Mouse (Mus musculus): ENCODE measurements around the gene Slc23a2.

The Slc23a2 gene

GRCm38 (mm10) chr2:132102505-132103130 lies 42.3 kb downstream of the Slc23a2 start:
- peak in 1 of 2 experiments; percentile 22 for DNase-seq (ENCODE audit: low read depth in 2 of 2, low spot score in 2 of 2)

- DNase-seq (ENCODE audit: low read depth in 2 of 2, low spot score in 2 of 2) = no peak
Measured at GRCm38 (mm10) chr2:132098942-132099672, 45.8 kb downstream of the Slc23a2 start.

- no peak for DNase-seq (ENCODE audit: low read depth in 2 of 2, low spot score in 2 of 2)
Measured at GRCm38 (mm10) chr2:132098365-132098764, 46.5 kb downstream of the Slc23a2 start.

GRCm38 (mm10) chr2:132096582-132096981 lies 48.3 kb downstream of the Slc23a2 start:
- DNase-seq (ENCODE audit: low read depth in 2 of 2, low spot score in 2 of 2) = no peak

- no peak for DNase-seq (ENCODE audit: low read depth in 2 of 2, low spot score in 2 of 2)
Measured at GRCm38 (mm10) chr2:132095821-132096220, 49.1 kb downstream of the Slc23a2 start.

- DNase-seq (ENCODE audit: low read depth in 2 of 2, low spot score in 2 of 2) = no peak
Measured at GRCm38 (mm10) chr2:132094441-132095230, 50.3 kb downstream of the Slc23a2 start.

GRCm38 (mm10) chr2:132093739-132094138 lies 51.2 kb downstream of the Slc23a2 start:
- no peak for DNase-seq (ENCODE audit: low read depth in 2 of 2, low spot score in 2 of 2)

- DNase-seq (ENCODE audit: low read depth in 2 of 2, low spot score in 2 of 2) = no peak
Measured at GRCm38 (mm10) chr2:132093298-132093697, 51.6 kb downstream of the Slc23a2 start.

GRCm38 (mm10) chr2:132092722-132093121 lies 52.2 kb downstream of the Slc23a2 start:
- no peak for DNase-seq (ENCODE audit: low read depth in 2 of 2, low spot score in 2 of 2)

GRCm38 (mm10) chr2:132091749-132092148 lies 53.2 kb downstream of the Slc23a2 start:
- DNase-seq (ENCODE audit: low read depth in 2 of 2, low spot score in 2 of 2) = no peak

- DNase-seq (ENCODE audit: low read depth in 2 of 2, low spot score in 2 of 2) = no peak
Measured at GRCm38 (mm10) chr2:132084813-132085212, 60.1 kb downstream of the Slc23a2 start.

GRCm38 (mm10) chr2:132084396-132084795 lies 60.5 kb downstream of the Slc23a2 start:
- no peak for DNase-seq (ENCODE audit: low read depth in 2 of 2, low spot score in 2 of 2)

GRCm38 (mm10) chr2:132079139-132079538 lies 65.8 kb downstream of the Slc23a2 start:
- DNase-seq (ENCODE audit: low read depth in 2 of 2, low spot score in 2 of 2) = no peak

- DNase-seq (ENCODE audit: low read depth in 2 of 2, low spot score in 2 of 2) = no peak
Measured at GRCm38 (mm10) chr2:132073052-132073451, 71.9 kb downstream of the Slc23a2 start.

- DNase-seq (ENCODE audit: low read depth in 2 of 2, low spot score in 2 of 2) = no peak
Measured at GRCm38 (mm10) chr2:132069985-132070735, 74.7 kb downstream of the Slc23a2 start.

GRCm38 (mm10) chr2:132064185-132064831 lies 80.6 kb downstream of the Slc23a2 start:
- DNase-seq (ENCODE audit: low read depth in 2 of 2, low spot score in 2 of 2) = no peak

GRCm38 (mm10) chr2:132063776-132064175 lies 81.1 kb downstream of the Slc23a2 start:
- DNase-seq (ENCODE audit: low read depth in 2 of 2, low spot score in 2 of 2) = no peak

- DNase-seq (ENCODE audit: low read depth in 2 of 2, low spot score in 2 of 2) = no peak
Measured at GRCm38 (mm10) chr2:132061884-132062283, 83.0 kb downstream of the Slc23a2 start.

- DNase-seq (ENCODE audit: low read depth in 2 of 2, low spot score in 2 of 2) = peak in 1 of 2 experiments; percentile 14
Measured at GRCm38 (mm10) chr2:132059919-132060318, 85.0 kb downstream of the Slc23a2 start.

- DNase-seq (ENCODE audit: low read depth in 2 of 2, low spot score in 2 of 2) = no peak
Measured at GRCm38 (mm10) chr2:132055349-132055753, 89.6 kb downstream of the Slc23a2 start.

GRCm38 (mm10) chr2:132053824-132054223 lies 91.1 kb downstream of the Slc23a2 start:
- no peak for DNase-seq (ENCODE audit: low read depth in 2 of 2, low spot score in 2 of 2)

All from CD8-positive naive resting alpha-beta T cell, adult 2 months (primary cell).